Mouse (Mus musculus) embryonic facial prominence, embryonic 10.5 days (tissue): ENCODE results near the gene Mier2. TPM values are rescaled to one million over a fixed set of nuclear protein-coding genes. Genes with fewer than 3 reads are reported as not detected.

Source experiments
- DNase-seq: peaks from one replicate; pipeline ENCODE4 v3.0.0-alpha.2; 2017; ENCODE audit warnings: low spot score
- H3K27ac ChIP-seq: fragments of 300-500 bp; sonication (generic); replicated peaks from 2 replicates; pipeline ENCODE4 v1.5.1; 2016; ENCODE audit warnings: mild to moderate bottlenecking
- H3K27me3 ChIP-seq: fragments of 300-500 bp; sonication (generic); replicated peaks from 2 replicates; pipeline ENCODE4 v1.6.1; 2016; ENCODE audit warnings: low read depth, mild to moderate bottlenecking; ENCODE audit not compliant: poor library complexity, severe bottlenecking
- H3K36me3 ChIP-seq: fragments of 300-500 bp; sonication (generic); replicated peaks from 2 replicates; pipeline ENCODE4 v1.6.1; 2016; ENCODE audit warnings: mild to moderate bottlenecking, moderate library complexity
- H3K4me1 ChIP-seq: fragments of 300-500 bp; sonication (generic); 2 replicates; pipeline ENCODE4 v1.6.1; 2016
- H3K4me3 ChIP-seq: fragments of 300-500 bp; sonication (generic); 2 replicates; pipeline ENCODE4 v1.5.1; 2016; ENCODE audit warnings: mild to moderate bottlenecking, moderate library complexity
- H3K9me3 ChIP-seq: fragments of 300-500 bp; sonication (generic); 2 replicates; pipeline ENCODE4 v1.6.1; 2016; ENCODE audit warnings: mild to moderate bottlenecking
- WGBS: fragments of 180-500 bp; shearing (Covaris S2); methylation state at CpG from one replicate; pipeline ENCODE4 v1.1.7; 2016; 5-methylcytosine and 5-hydroxymethylcytosine counted together
- polyA plus RNA-seq: library from polyadenylated mRNA; unstranded; fragments of >200 nt; fragmentation: Nextera tagmentation; extraction: Ambion mirVana; gene quantifications from 2 replicates; pipeline ENCODE4 v1.2.1, GENCODE M21; 2016

The Mier2 gene
- polyA plus RNA-seq, 1 experiment from 2014 or later: 77.3 TPM

DNA sequence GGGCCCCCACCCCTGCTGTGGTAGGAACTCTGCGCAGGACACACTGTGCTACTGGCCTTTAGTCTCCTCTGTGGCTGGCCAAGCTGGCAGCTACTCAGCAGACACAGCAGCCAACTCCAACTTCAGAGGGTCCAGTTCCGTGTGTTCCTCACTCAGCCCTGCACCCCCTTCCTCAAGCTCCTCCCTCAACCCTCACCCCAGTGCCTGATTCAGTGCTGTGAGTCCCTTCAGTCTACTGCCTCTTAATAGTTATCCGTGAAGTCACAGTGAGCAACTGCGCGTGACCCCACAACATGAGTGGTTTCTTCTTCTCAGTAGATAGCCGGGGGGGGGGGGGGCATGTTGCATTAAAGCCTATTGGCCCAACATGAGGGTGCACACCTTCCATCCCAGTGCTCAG is 18.6 kb upstream of the Mier2 start:
- 89% methylated on average over 6 of the region's 6 CpGs for WGBS
- Histone ChIP-seq H3K36me3 (no peaks in the 10 kb centered on the region), H3K4me3 (no peak overlapping the region), H3K27me3 (no peaks in the 10 kb centered on the region), H3K27ac (no peak overlapping the region), H3K9me3 (no peaks in the 10 kb centered on the region), H3K4me1 (peaks cover 6% of the 10 kb centered on the region)
- no peak for DNase-seq

- Histone ChIP-seq H3K27ac (no peak overlapping the region), H3K4me1 (no peaks in the 10 kb centered on the region), H3K36me3 (no peaks in the 10 kb centered on the region), H3K27me3 (no peaks in the 10 kb centered on the region), H3K9me3 (no peaks in the 10 kb centered on the region), H3K4me3 (no peak overlapping the region)
- DNase-seq: no peak
- 90% methylated on average over 2 of the region's 2 CpGs for WGBS
These were observed 16.3 kb upstream of the Mier2 start for GRCm38 (mm10) chr10:79571314-79571713.

DNA sequence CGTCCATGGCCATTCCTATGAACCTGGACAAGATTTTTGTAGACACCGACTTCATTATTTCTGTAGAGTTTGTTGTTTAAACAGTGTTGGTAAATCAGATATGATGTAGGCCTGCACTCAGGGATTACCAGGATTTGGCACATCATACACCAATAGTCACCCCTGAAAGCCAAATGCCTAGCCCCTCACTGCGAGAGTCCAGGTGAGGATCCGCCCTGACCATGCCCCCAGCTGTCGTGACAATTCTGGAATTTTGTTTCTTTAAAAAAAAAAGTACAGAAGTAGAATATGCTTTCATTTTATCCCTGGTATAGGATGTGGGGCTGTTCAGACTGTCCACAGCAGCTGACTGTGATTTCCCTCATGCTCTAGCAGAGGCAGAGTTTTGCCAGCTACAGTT is 14.9 kb upstream of the Mier2 start:
- Histone ChIP-seq H3K4me1 (no peaks in the 10 kb centered on the region), H3K36me3 (no peaks in the 10 kb centered on the region), H3K27me3 (no peaks in the 10 kb centered on the region), H3K9me3 (peaks cover 1% of the 10 kb centered on the region; the same call in 1 of the 2 replicates), H3K27ac (no peak overlapping the region), H3K4me3 (no peak overlapping the region)
- 88% methylated on average over 5 of the region's 5 CpGs for WGBS
- no peak for DNase-seq

GRCm38 (mm10) chr10:79559716-79560115 is 4.7 kb upstream of the Mier2 start:
- Histone ChIP-seq H3K4me3 (no peak overlapping the region), H3K9me3 (peaks cover 13% of the 10 kb centered on the region), H3K27ac (no peak overlapping the region), H3K27me3 (no peaks in the 10 kb centered on the region), H3K36me3 (no peaks in the 10 kb centered on the region), H3K4me1 (peaks cover 7% of the 10 kb centered on the region)
- DNase-seq: no peak
- 84% methylated on average over 2 of the region's 2 CpGs for WGBS

- Histone ChIP-seq H3K27me3 (no peaks in the 10 kb centered on the region), H3K27ac (no peak overlapping the region), H3K9me3 (no peaks in the 10 kb centered on the region), H3K4me3 (no peak overlapping the region), H3K36me3 (0 out of 2 replicates have a peak, but pooled peaks cover under 1% of the 10 kb centered on the region), H3K4me1 (peaks cover 26% of the 10 kb centered on the region)
- WGBS: 90% methylated on average over 5 of the region's 5 CpGs
- no peak for DNase-seq
These were observed 2.5 kb upstream of the Mier2 start for GRCm38 (mm10) chr10:79557496-79557895.

GRCm38 (mm10) chr10:79556951-79557350 is 2.0 kb upstream of the Mier2 start:
- Histone ChIP-seq H3K27me3 (no peaks in the 10 kb centered on the region), H3K9me3 (no peaks in the 10 kb centered on the region), H3K27ac (no peak overlapping the region), H3K36me3 (0 out of 2 replicates have a peak, but pooled peaks cover 4% of the 10 kb centered on the region), H3K4me1 (peaks cover 31% of the 10 kb centered on the region), H3K4me3 (no peak overlapping the region)
- DNase-seq: no peak
- WGBS: 92% methylated on average over 5 of the region's 5 CpGs

DNA sequence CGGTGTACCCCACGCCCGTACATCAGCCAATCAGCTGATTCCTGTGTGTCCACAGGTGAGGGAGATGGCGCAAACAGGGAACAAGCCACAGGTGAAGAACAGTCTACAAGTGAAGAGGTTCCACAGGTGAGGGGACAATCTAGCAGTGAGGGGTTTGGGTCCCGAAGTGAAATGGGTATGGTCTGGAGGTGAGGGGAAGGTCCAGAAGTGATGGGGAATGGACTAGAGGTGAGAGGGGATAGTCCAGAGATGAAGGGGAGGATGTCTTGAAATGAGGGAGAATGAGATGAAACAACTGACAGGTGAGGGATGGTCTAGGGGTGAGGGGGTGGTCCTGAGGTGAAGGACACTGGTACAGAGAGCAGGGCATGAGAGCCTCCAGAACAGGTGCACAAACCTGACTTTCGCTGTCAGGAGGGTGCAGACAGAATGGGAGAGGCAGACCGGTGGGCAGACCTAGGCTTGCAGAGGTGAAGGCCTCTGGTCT is 282 bp upstream of the Mier2 start:
- H3K36me3 ChIP-seq: peaks cover 15% of the 10 kb centered on the region
- H3K4me1 ChIP-seq: peaks cover 31% of the 10 kb centered on the region
- no peaks in the 10 kb centered on the region for H3K9me3 ChIP-seq
- 26% methylated on average over 7 of the region's 7 CpGs for WGBS
- DNase-seq: no peak
- peak overlapping the region; percentile 97 for H3K4me3 ChIP-seq
- H3K27me3 ChIP-seq: no peaks in the 10 kb centered on the region
- H3K27ac ChIP-seq: peak overlapping the region; percentile 96

DNA sequence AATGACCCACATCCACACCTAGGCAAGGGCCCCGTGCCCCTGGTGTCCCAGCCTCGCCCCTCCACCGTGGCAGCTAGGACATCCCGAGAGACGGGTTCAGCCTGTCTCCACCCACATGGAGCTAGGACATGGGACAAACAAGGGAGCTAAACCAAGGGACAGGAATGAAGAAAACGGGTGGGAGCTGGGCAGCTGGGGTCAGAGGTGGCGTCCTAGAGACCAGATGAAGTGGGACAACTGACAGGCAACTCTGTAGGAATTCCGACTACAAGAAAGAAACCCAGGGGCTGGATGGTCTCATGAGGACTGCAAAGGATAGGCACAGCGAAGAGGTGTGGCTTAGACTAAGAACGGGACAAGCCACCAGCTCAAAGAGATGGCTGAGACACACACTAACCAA is 1.3 kb downstream of the Mier2 start:
- Histone ChIP-seq H3K27me3 (no peaks in the 10 kb centered on the region), H3K36me3 (peaks cover 31% of the 10 kb centered on the region), H3K4me1 (peaks cover 31% of the 10 kb centered on the region), H3K27ac (0 out of 2 replicates have a peak overlapping the region, but pooled peaks have one; percentile 96), H3K9me3 (no peaks in the 10 kb centered on the region), H3K4me3 (peak overlapping the region; percentile 97)
- DNase-seq: no peak
- 48% methylated on average over 10 of the region's 10 CpGs for WGBS

GRCm38 (mm10) chr10:79553176-79553575 is 1.8 kb downstream of the Mier2 start:
- Histone ChIP-seq H3K4me3 (peak overlapping the region; percentile 97), H3K27ac (no peak overlapping the region), H3K9me3 (no peaks in the 10 kb centered on the region), H3K4me1 (peaks cover 31% of the 10 kb centered on the region), H3K27me3 (no peaks in the 10 kb centered on the region), H3K36me3 (peaks cover 36% of the 10 kb centered on the region)
- WGBS: 88% methylated on average over 6 of the region's 6 CpGs
- DNase-seq: no peak

DNA sequence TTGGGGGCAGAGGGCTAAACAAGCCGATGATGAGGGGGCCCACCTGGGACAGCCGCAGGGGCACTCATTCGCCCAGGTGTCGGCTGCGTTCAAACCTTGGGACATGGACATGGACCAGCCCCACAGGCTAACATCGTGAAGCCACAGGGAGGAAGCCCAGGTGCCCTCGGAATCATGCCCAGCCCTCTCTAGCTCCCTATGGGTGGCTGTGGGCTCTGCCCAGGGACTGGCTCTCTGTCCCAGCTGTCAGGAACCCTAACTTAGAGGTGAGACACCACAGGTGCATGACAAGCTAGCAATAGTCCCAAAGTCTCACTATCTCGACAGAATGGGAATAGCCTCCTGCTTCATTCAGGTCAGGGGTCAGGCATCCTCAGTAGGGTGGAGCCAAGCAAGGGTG is 2.5 kb downstream of the Mier2 start:
- 86% methylated on average over 8 of the region's 8 CpGs for WGBS
- no peak for DNase-seq
- Histone ChIP-seq H3K4me1 (peaks cover 31% of the 10 kb centered on the region), H3K4me3 (peak overlapping the region; percentile 97; the same call in 1 of the 2 replicates), H3K36me3 (peaks cover 43% of the 10 kb centered on the region), H3K27me3 (no peaks in the 10 kb centered on the region), H3K27ac (no peak overlapping the region), H3K9me3 (no peaks in the 10 kb centered on the region)

- DNase-seq: no peak
- no peaks in the 10 kb centered on the region for H3K9me3 ChIP-seq
These were observed 4.6 kb downstream of the Mier2 start for GRCm38 (mm10) chr10:79550366-79550765.

GRCm38 (mm10) chr10:79548971-79549723 is 5.9 kb downstream of the Mier2 start:
- no peaks in the 10 kb centered on the region for H3K9me3 ChIP-seq
- H3K4me1 ChIP-seq: peaks cover 21% of the 10 kb centered on the region
- no peak for DNase-seq
- H3K27me3 ChIP-seq: no peaks in the 10 kb centered on the region
- H3K36me3 ChIP-seq: peaks cover 77% of the 10 kb centered on the region
- no peak overlapping the region for H3K4me3 ChIP-seq
- 95% methylated on average over 18 of the region's 18 CpGs for WGBS
- H3K27ac ChIP-seq: no peak overlapping the region

More at GRCm38 (mm10) chr10:79550366-79550765, 4.6 kb downstream of the Mier2 start:
- Histone ChIP-seq H3K36me3 (peaks cover 64% of the 10 kb centered on the region), H3K27me3 (no peaks in the 10 kb centered on the region), H3K4me1 (peaks cover 29% of the 10 kb centered on the region), H3K4me3 (no peak overlapping the region), H3K27ac (no peak overlapping the region)
- WGBS: 88% methylated on average over 9 of the region's 9 CpGs

DNA sequence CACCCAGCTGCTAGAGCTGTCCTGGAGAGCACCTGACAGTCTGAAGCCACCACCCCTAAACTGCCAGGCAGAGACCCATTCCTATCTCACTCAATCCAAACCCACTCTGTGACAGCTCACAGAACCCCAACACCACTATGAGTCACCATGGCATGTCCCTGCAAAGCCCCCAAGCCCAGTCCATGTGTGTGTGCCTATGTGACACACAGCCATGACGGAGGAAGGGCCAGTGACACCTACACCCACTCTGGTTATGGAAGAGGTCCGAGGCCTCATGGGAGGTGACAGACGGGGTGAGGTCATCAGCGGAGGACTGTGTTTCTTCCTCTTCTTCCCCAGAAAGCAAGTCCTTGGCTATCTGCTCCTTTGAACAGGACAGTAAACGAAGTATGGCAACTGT is 6.5 kb downstream of the Mier2 start:
- 89% methylated on average over 5 of the region's 5 CpGs for WGBS
- DNase-seq: no peak
- Histone ChIP-seq H3K36me3 (peaks cover 83% of the 10 kb centered on the region), H3K9me3 (no peaks in the 10 kb centered on the region), H3K27ac (no peak overlapping the region), H3K4me1 (peaks cover 15% of the 10 kb centered on the region), H3K27me3 (no peaks in the 10 kb centered on the region), H3K4me3 (no peak overlapping the region)
